Comparison of ENCODE assay signal across 9 mouse cellular contexts in genomic region chr2:35845611-35846504, GRCm38 (mm10).
A peak's percentile ranks its signal among the peaks of the same experiment; 100 is the strongest.
DNase-seq lines count a peak whose midpoint lies in the region; ATAC-seq and TF ChIP-seq lines count a peak whose summit lies in the region.
"Had no signal": no experiment of that assay in that cellular context is flagged by ENCODE, and none has a peak within 500 bp of the region (broad histone marks: within the 10 kb centered on the region; RNA-seq: fewer than 3 reads in every experiment).

No protein-coding gene starts in this region.

- H3K4me1 ChIP-seq in hindbrain, embryonic 16.5 days (ENCODE audit: control insufficient read depth, insufficient read depth, low read depth, low read length): peaks cover 11% of the 10 kb centered on the region
- peaks cover 27% of the 10 kb centered on the region for H3K4me1 ChIP-seq in hindbrain, embryonic 12.5 days

- no peaks in the 10 kb centered on the region for H3K27me3 ChIP-seq in hindbrain, embryonic 16.5 days (replicated peaks; ENCODE audit: control insufficient read depth, insufficient read depth, low read length)
- H3K27me3 ChIP-seq in hindbrain, embryonic 12.5 days: no peaks in the 10 kb centered on the region

- no peak for ATAC-seq in hindbrain, embryonic 16.5 days
- no peak for ATAC-seq in hindbrain, embryonic 12.5 days (ENCODE audit: low FRiP score)
- ATAC-seq in erythroblast, adult 5-6 weeks (replicated peaks; ENCODE audit: low FRiP score, poor library complexity, severe bottlenecking): no peak
- ATAC-seq: liver, postnatal 0 days had no signal

- no peak for TF ChIP-seq CTCF in brain, embryonic 14.5 days (IDR thresholded peaks at IDR 0.05; ENCODE audit: borderline replicate concordance, extremely low read depth, insufficient read depth, insufficient read length)

- H3K9me3 ChIP-seq in hindbrain, embryonic 16.5 days (ENCODE audit: control insufficient read depth, low read length): no peaks in the 10 kb centered on the region
- no peaks in the 10 kb centered on the region for H3K9me3 ChIP-seq in hindbrain, embryonic 12.5 days (replicated peaks)
- H3K9me3 ChIP-seq: embryonic facial prominence, embryonic 13.5 days had no signal

- DNase-seq in brain, embryonic 14.5 days (ENCODE audit: low read depth): peak; percentile 67
- peak; percentile 40 to 41 for DNase-seq in layer of hippocampus, postnatal 10 days (ENCODE audit: low spot score in 2 of 2)
- peak; percentile 50 for DNase-seq in right cerebral cortex, postnatal 25 days
- no peak for DNase-seq in ovary, postnatal 36 days (ENCODE audit: low spot score)
- DNase-seq: liver, postnatal 0 days had no signal

- no peak overlapping the region; the same call in 1 of the 2 replicates for H3K9ac ChIP-seq in hindbrain, embryonic 16.5 days (ENCODE audit: low read depth, low read length)
- no peak overlapping the region for H3K9ac ChIP-seq in hindbrain, embryonic 12.5 days
- H3K9ac ChIP-seq: embryonic facial prominence, embryonic 13.5 days; liver, postnatal 0 days had no signal

- TF ChIP-seq POLR2A in brain, embryonic 14.5 days (IDR thresholded peaks at IDR 0.05; ENCODE audit: borderline replicate concordance, extremely low read depth, insufficient read depth, insufficient read length, poor library complexity, severe bottlenecking): no peak

- H3K36me3 ChIP-seq in hindbrain, embryonic 16.5 days (ENCODE audit: control insufficient read depth, insufficient read depth, low read length): no peaks in the 10 kb centered on the region
- no peaks in the 10 kb centered on the region for H3K36me3 ChIP-seq in hindbrain, embryonic 12.5 days
- H3K36me3 ChIP-seq: embryonic facial prominence, embryonic 13.5 days had no signal

- peak overlapping the region; percentile 29; the same call in 1 of the 2 replicates for H3K27ac ChIP-seq in hindbrain, embryonic 16.5 days (ENCODE audit: low read depth, low read length)
- no peak overlapping the region for H3K27ac ChIP-seq in hindbrain, embryonic 12.5 days
- H3K27ac ChIP-seq: embryonic facial prominence, embryonic 13.5 days had no signal

- H3K4me3 ChIP-seq in hindbrain, embryonic 16.5 days (ENCODE audit: low read length): no peak overlapping the region
- H3K4me3 ChIP-seq in hindbrain, embryonic 12.5 days: no peak overlapping the region
- H3K4me3 ChIP-seq: embryonic facial prominence, embryonic 13.5 days had no signal

- WGBS in hindbrain, embryonic 16.5 days: 41% methylated on average over 11 of the region's 11 CpGs
- WGBS in hindbrain, embryonic 12.5 days: 38% methylated on average over 11 of the region's 11 CpGs

- H3K4me2 ChIP-seq in hindbrain, embryonic 16.5 days (ENCODE audit: low read length): no peak overlapping the region
- no peak overlapping the region for H3K4me2 ChIP-seq in hindbrain, embryonic 12.5 days (replicated peaks)
- H3K4me2 ChIP-seq: embryonic facial prominence, embryonic 13.5 days had no signal
